Mouse (Mus musculus) adrenal gland, postnatal 25 days (tissue): Measurements from ENCODE around the gene Mat1a. TPM values are rescaled to one million over a fixed set of nuclear protein-coding genes. Genes with fewer than 3 reads are reported as not detected.

ENCODE experiments used
- DNase-seq: peaks from one replicate; pipeline ENCODE4 v3.0.0; 2021; ENCODE audit warnings: mixed read lengths
- total RNA-seq: library from RNA; stranded (reverse); gene quantifications from 2 replicates; pipeline ENCODE4 v1.2.3, GENCODE M21; 2021

The Mat1a gene
- total RNA-seq, 1 experiment from 2014 or later: not detected

DNA sequence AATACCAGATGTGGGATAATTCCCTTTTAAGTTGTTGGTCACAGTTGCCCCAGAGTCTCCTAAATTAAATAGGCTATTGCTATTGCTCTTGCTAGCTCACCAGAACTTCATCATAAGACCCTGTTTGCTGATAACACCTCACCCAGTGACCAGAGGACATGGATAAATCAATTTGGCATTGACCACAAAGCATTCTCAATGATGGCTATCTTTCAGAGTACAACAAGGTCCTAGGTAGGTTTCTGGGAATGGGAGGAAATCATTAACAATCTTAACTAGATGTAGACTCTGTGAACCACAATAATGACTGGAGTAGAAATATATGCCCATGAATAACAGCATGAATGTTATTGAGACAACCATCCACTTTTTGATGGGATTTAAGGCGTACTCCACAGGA lies 35.9 kb downstream of the Mat1a start:
- DNase-seq: no peak

DNA sequence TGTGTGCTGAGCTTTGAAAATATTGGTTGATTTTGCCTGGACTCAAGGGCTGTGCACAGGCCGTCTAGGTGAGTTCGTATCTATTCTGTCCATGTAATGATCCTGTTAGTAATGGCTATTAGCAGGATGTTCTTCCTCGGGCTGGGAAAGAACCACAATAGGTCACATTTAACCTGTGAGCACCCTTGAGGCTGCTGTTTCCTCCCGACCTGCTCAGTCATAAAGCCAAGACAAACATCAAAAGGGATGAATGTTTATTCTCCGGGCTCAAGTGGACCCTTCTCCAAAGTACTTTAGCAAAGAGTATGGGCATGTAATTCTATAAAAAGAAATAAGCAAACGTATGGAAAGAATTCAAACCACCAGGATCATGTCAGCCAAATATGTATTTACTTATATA lies 41.2 kb downstream of the Mat1a start:
- DNase-seq: no peak

DNA sequence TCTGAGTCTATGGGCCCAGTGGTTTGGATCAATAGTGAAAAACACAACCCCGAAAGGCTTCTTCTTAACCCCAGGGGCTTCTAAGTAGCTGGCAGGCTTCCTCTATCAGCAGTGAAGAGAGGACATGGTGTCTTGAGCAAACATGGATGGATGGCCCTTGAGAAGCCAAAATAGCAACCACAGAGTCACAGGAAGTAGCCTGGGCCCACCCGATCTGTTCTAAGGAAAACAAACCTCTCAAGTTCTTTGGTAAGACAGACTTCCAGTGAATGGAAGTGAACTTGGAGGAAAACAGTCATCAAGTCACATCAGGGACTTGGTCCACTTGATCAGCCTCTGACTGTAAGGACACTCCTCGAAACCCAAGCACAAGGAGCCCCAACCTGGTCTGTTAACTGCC lies 42.1 kb downstream of the Mat1a start:
- DNase-seq: no peak

DNA sequence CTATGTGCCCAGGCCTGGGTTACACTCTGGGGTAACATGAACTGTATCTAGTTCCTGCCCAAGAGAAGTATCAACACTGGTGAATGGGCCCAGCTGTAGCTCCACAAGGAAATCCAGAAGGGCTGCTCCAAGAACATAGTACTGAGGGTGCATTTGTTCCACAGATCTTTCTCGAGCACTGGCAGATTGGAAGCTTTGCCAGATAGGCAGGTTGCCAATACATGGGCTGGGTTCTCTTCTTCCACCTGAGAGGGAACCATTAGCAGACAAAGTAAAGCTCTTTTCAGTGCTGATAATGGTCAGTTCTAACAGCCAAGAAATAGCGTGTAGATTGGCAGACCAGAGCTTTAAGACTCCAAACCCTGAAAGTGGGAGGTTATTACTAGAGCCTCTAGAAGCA lies 42.5 kb downstream of the Mat1a start:
- no peak for DNase-seq

DNA sequence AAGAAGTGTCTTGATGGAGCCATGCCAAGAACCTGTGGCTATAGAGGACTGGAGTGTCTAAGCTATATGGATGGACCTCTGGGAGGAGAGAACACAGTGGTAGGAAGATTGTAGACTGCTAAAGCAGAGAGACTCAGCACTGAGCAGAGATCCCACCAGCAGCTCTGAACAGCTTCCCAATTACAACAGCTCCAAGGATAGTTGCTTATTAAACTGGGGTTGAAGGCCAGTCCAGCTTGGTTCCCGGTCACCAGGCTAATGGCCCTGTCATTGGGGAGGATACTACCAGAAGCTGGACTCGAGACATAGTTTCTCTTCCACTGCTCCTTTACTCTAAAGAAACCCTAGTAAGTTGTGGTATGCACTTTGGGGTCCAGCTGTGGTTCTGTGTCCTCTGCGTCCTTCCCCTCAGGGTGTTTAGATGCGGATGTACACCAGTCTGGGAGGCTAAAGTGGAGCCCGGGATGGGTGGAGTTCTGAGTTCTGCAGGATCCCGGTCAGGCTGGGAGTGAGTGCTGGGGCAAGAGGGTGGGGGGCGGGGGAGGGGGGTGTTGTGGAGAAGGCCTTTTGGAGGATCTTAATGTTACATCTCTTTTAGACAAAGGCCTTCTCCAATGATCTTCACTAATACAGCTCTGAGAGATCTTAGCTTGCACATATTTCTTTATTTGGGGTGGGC lies 46.5 kb downstream of the Mat1a start, which contains the start of gene Mbl1:
Mbl1 (plus strand) TSS at position 239 of the 679 bp plus-strand sequence.
- DNase-seq: no peak

DNA sequence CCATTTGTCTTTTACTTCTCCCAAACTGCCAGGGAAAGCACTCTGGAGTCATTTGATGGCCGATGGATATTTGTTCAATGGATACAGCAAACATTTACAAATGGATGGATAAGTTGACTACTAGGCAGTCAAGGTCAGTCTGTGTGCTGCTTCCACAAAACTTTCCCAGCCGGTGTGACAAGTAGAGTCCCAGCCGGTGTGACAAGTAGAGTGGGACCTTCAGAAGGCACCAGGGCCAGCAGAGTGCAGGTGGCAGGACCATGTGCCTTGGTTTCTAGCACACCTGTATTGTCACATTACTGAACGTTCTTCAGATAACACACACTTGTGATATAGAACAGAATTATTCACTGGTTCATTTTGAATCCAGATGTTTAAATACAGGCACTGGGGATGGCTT lies 55.2 kb downstream of the Mat1a start:
- DNase-seq: no peak

DNA sequence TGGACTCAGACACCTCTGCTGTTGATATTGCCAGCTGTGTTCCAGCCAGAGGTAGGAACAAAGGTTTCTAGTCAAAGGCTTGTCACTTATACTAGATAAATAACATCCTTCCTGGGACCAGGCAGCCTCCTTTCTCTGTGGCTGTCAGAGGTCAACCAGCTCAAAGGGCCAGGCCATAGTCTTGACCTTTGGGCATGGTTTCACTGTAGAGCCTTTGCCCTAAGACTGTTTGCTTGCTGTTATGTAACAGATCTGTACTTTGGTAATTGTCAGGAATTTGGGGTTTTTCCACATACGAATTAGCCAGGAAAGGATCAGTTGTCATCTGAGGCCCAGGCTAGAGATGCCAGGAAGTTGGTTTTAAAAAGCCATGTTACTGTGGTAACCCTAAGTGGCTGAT lies 55.9 kb downstream of the Mat1a start:
- DNase-seq: no peak

DNA sequence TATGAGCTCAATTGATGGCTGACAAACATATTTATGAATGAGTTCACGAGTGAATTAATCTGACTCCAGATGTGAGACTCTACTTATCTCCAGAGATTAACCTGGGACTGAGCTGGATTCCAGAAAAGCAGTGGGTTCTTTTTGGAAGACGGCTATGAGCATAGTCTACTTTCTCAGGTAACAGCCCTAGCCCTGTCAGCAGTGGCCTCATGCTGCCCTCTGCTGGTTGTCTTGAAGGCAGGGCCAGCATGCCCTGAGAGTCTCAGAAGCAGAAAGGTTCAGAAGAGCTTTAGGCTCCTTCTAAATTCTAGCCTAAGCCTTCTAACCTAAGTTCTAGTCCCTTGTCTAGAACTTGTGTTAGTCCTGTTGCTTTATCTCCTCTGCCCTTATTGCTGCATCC lies 57.8 kb downstream of the Mat1a start:
- DNase-seq: peak; percentile 60

DNA sequence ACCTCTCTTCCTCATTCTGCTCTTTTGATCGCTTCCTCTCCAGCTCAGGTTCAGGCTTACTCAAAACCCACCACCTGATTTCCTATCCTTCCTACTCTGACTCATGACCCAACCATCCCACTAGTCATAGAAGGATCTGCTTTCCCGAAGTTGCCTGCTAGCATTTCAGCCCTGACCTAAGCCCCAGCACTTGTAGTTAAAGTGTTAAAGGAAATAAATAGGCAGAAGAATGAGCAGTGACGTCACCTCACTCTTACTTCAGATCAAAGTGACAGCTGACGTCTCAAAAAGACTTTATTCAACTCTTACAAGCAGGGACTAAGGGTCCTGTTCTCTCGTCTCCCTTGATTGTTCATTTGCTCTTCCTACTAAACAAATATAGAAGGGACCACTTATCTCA lies 62.4 kb downstream of the Mat1a start:
- no peak for DNase-seq

DNA sequence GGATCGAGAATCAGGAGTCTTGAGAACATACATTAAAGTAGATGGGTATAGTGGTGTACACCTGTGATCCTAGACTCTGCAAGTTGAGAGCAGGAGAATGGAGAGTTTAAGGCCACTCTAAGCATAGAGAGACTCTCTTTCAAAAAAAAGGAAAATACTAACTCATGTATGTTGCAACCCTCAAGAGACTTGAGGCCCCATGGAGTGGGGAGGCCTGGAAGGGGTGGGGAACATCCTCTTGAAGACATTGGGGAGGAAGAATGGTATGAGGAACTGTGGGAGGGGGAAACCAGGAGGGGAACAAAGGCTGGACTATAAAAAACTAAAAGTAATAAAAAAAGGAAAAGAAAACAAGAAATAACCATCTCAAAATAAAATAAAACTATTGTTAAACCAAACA lies 63.7 kb downstream of the Mat1a start:
- no peak for DNase-seq

DNA sequence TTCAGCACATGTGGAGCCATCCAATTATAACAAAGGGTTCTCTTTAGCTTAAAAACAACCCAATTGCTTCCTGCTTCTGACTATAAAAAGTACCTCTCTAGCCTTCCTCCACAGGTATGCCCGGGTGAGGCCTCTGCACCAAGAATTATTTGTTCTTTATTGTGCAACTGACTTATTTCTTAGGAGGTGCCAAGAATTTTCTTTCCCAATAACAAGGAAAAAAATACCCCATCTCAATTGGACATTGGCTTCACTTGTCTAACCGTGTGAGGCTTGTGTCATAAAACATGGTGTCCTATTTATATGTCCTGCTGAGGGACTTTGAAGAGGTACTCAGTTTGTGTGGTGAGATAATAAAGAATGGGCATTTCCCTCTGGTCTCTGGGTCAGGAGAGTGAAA lies 65.7 kb downstream of the Mat1a start:
- DNase-seq: no peak

Other genes starting within 250 kb of the Mat1a start
- gene Sh2d4b, start 211.8 kb upstream of the Mat1a start, total RNA-seq: 1.4 and 1.5 TPM in 2 replicates
- 24.7 and 31.1 TPM in 2 replicates for gene Tspan14, start 138.2 kb upstream of the Mat1a start, total RNA-seq
- gene Fam213a, start 91.2 kb upstream of the Mat1a start, total RNA-seq: 58.3 and 81.5 TPM in 2 replicates
- gene Dydc2, start 35.8 kb upstream of the Mat1a start, total RNA-seq: 0.94 TPM in 1 of 2 replicates, not detected in the other
- gene Dydc1, start 32.1 kb upstream of the Mat1a start, total RNA-seq: not detected in 2 replicates
- 0.79 TPM in 1 of 2 replicates, not detected in the other for gene Sftpa1, start 26.7 kb downstream of the Mat1a start, total RNA-seq
- 1.1 TPM in 1 of 2 replicates, not detected in the other for gene Mbl1, start 46.4 kb downstream of the Mat1a start, total RNA-seq
- gene Sftpd, start 80.1 kb downstream of the Mat1a start, total RNA-seq: not detected in 2 replicates
- not detected in 2 replicates for gene Gm2832, start 173.8 kb downstream of the Mat1a start, total RNA-seq
- gene Gm5798, start 243.6 kb downstream of the Mat1a start, total RNA-seq: not detected in 2 replicates